Mouse (Mus musculus) spleen, postnatal 36 days (tissue): ENCODE data around the gene Pacsin2.
"Not testable (repeated sequence)": the region's sequence is repeated elsewhere in the genome, so short reads cannot be mapped to it uniquely, and the experiment has no call there.

Experiments used
- DNase-seq, 2 experiments: peaks; one replicate each; pipeline ENCODE4 v3.0.0; 2022; ENCODE audit warnings: low spot score in 2 of 2, mixed read lengths in 1 of 2

Gene Pacsin2

GRCm38 (mm10) chr15:83479818-83480217, 15.4 kb upstream of the Pacsin2 start:
- no peak for DNase-seq

GRCm38 (mm10) chr15:83478096-83478495, 13.7 kb upstream of the Pacsin2 start:
- DNase-seq = no peak

GRCm38 (mm10) chr15:83476593-83477273, 12.3 kb upstream of the Pacsin2 start:
- DNase-seq = no peak

GRCm38 (mm10) chr15:83474466-83474836, 10.0 kb upstream of the Pacsin2 start:
- DNase-seq = peak in 1 of 2 experiments; percentile 43

- DNase-seq = peak; percentile 63 to 74
Observed at GRCm38 (mm10) chr15:83473832-83474465, 9.5 kb upstream of the Pacsin2 start.

- DNase-seq = no peak
Observed at GRCm38 (mm10) chr15:83473251-83473650, 8.8 kb upstream of the Pacsin2 start.

GRCm38 (mm10) chr15:83471476-83471875, 7.1 kb upstream of the Pacsin2 start:
- DNase-seq = no peak

- DNase-seq = no peak
Observed at GRCm38 (mm10) chr15:83470443-83470842, 6.0 kb upstream of the Pacsin2 start.

- no peak for DNase-seq
Observed at GRCm38 (mm10) chr15:83469279-83469821, 4.9 kb upstream of the Pacsin2 start.

GRCm38 (mm10) chr15:83467232-83467966, 3.0 kb upstream of the Pacsin2 start:
- DNase-seq = no peak

- no peak for DNase-seq
Observed at GRCm38 (mm10) chr15:83466331-83466730, 1.9 kb upstream of the Pacsin2 start.

GRCm38 (mm10) chr15:83464905-83465650, 672 bp upstream of the Pacsin2 start:
- peak in 1 of 2 experiments; percentile 26 for DNase-seq

GRCm38 (mm10) chr15:83463369-83464082, 880 bp downstream of the Pacsin2 start:
- DNase-seq = no peak

- DNase-seq = not testable (repeated sequence)
Observed at GRCm38 (mm10) chr15:83462349-83462748, 2.1 kb downstream of the Pacsin2 start.

GRCm38 (mm10) chr15:83460891-83461290, 3.5 kb downstream of the Pacsin2 start:
- no peak for DNase-seq

- no peak for DNase-seq
Observed at GRCm38 (mm10) chr15:83457541-83457940, 6.9 kb downstream of the Pacsin2 start.

GRCm38 (mm10) chr15:83455637-83456036, 8.8 kb downstream of the Pacsin2 start:
- DNase-seq = no peak

- DNase-seq = no peak
Observed at GRCm38 (mm10) chr15:83455034-83455433, 9.4 kb downstream of the Pacsin2 start.

GRCm38 (mm10) chr15:83454419-83454818, 10.0 kb downstream of the Pacsin2 start:
- no peak for DNase-seq

- DNase-seq = no peak
Observed at GRCm38 (mm10) chr15:83453879-83454278, 10.5 kb downstream of the Pacsin2 start.

- DNase-seq = no peak
Observed at GRCm38 (mm10) chr15:83452219-83452760, 12.1 kb downstream of the Pacsin2 start.
